30 mouse cellular contexts compared by ENCODE assay signal in the genomic region with DNA sequence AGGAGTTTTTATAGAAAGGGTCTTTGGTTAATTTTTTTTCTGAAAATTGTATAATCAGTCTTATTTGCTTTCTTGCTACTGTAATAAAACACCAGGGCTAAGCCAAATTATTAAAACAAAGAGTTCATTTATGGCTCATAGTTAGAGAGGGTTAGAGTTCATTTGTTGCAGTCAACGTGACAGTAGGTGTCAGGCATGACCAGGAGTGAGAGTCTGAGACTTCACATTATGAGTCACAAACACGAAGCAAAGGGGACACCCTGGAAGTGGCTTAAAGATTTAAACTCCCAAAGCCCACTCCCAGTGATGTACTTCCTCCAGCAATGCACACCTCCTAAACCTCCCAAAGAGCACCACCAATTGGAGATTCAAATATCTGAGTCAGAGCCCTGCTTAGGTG.
"Had no signal": no experiment of that assay in that cellular context is flagged by ENCODE, and none has a peak within 500 bp of the region (broad histone marks: within the 10 kb centered on the region; RNA-seq: fewer than 3 reads in every experiment).

No protein-coding gene starts in this region.

- H3K27ac ChIP-seq: limb, embryonic 10.5 days; limb, embryonic 12.5 days; limb, embryonic 13.5 days; limb, embryonic 15.5 days; liver, embryonic 12.5 days; liver, embryonic 13.5 days; liver, embryonic 14.5 days; liver, embryonic 15.5 days; lung, embryonic 15.5 days; macrophage; midbrain, embryonic 10.5 days; midbrain, embryonic 12.5 days; midbrain, embryonic 13.5 days; midbrain, embryonic 15.5 days; neural tube, embryonic 12.5 days had no signal

- DNase-seq: left cerebral cortex, postnatal 4 days; liver; liver, embryonic 13.5 days; liver, postnatal 0 days; lung, adult 18-20 months; lung, adult 2 months; lung, embryonic 14.5 days; lung, postnatal 10 days; lung, postnatal 14 days; lung, postnatal 36 days; lung, postnatal 4 days; midbrain, embryonic 14.5 days had no signal

- H3K4me3 ChIP-seq: limb, embryonic 10.5 days; limb, embryonic 12.5 days; limb, embryonic 13.5 days; limb, embryonic 15.5 days; liver, embryonic 12.5 days; liver, embryonic 13.5 days; liver, embryonic 15.5 days; lung, embryonic 15.5 days; megakaryocyte, embryonic 14.5 days; midbrain, embryonic 10.5 days; midbrain, embryonic 12.5 days; midbrain, embryonic 13.5 days; midbrain, embryonic 15.5 days; myocyte; neural tube, embryonic 12.5 days had no signal

- H3K9ac ChIP-seq: limb, embryonic 12.5 days; limb, embryonic 13.5 days; limb, embryonic 15.5 days; liver, embryonic 12.5 days; liver, embryonic 13.5 days; liver, embryonic 14.5 days; liver, embryonic 15.5 days; liver, postnatal 0 days; lung, embryonic 14.5 days; lung, embryonic 15.5 days; midbrain, embryonic 12.5 days; midbrain, embryonic 13.5 days; midbrain, embryonic 15.5 days; neural tube, embryonic 12.5 days had no signal

- H3K36me3 ChIP-seq: limb, embryonic 10.5 days; limb, embryonic 12.5 days; limb, embryonic 13.5 days; limb, embryonic 15.5 days; liver, embryonic 12.5 days; liver, embryonic 13.5 days; liver, embryonic 15.5 days; lung, embryonic 15.5 days; midbrain, embryonic 10.5 days; midbrain, embryonic 12.5 days; midbrain, embryonic 13.5 days; midbrain, embryonic 15.5 days; neural tube, embryonic 12.5 days had no signal

- H3K9me3 ChIP-seq: limb, embryonic 10.5 days; limb, embryonic 12.5 days; limb, embryonic 13.5 days; limb, embryonic 15.5 days; liver, embryonic 12.5 days; liver, embryonic 13.5 days; liver, embryonic 15.5 days; lung, embryonic 15.5 days; midbrain, embryonic 10.5 days; midbrain, embryonic 12.5 days; midbrain, embryonic 13.5 days; midbrain, embryonic 15.5 days; neural tube, embryonic 12.5 days had no signal

- H3K4me1 ChIP-seq: limb, embryonic 15.5 days; liver, embryonic 12.5 days; liver, embryonic 13.5 days; liver, embryonic 15.5 days; lung, embryonic 15.5 days; megakaryocyte, embryonic 14.5 days had no signal

- H3K27me3 ChIP-seq: limb, embryonic 15.5 days; liver, embryonic 12.5 days; liver, embryonic 13.5 days; liver, embryonic 15.5 days; lung, embryonic 15.5 days; megakaryocyte, embryonic 14.5 days; midbrain, embryonic 13.5 days; midbrain, embryonic 15.5 days; neural tube, embryonic 12.5 days had no signal

- H3K4me2 ChIP-seq: limb, embryonic 12.5 days; limb, embryonic 13.5 days; limb, embryonic 15.5 days; liver, embryonic 11.5 days; liver, embryonic 12.5 days; liver, embryonic 13.5 days; liver, embryonic 15.5 days; lung, embryonic 14.5 days; lung, embryonic 15.5 days; midbrain, embryonic 11.5 days; midbrain, embryonic 12.5 days; midbrain, embryonic 13.5 days; midbrain, embryonic 15.5 days; neural tube, embryonic 12.5 days had no signal
